Mouse (Mus musculus): ENCODE data around the gene Tbc1d8.

Gene Tbc1d8

GRCm38 (mm10) chr1:39478057-39478895 lies at the start of gene Tbc1d8:
Gene Tbc1d8 (minus strand): TSS chr1:39478755.
- ATAC-seq (ENCODE audit: low TSS enrichment) = peak; percentile 92

- no peak for ATAC-seq (ENCODE audit: low TSS enrichment)
Measured at GRCm38 (mm10) chr1:39528319-39528718, 49.8 kb upstream of the Tbc1d8 start.

GRCm38 (mm10) chr1:39527432-39527831 lies 48.9 kb upstream of the Tbc1d8 start:
- ATAC-seq (ENCODE audit: low TSS enrichment) = peak; percentile 67

GRCm38 (mm10) chr1:39526371-39527167 lies 48.0 kb upstream of the Tbc1d8 start:
- no peak for ATAC-seq (ENCODE audit: low TSS enrichment)

- ATAC-seq (ENCODE audit: low TSS enrichment) = no peak
Measured at GRCm38 (mm10) chr1:39525763-39526162, 47.2 kb upstream of the Tbc1d8 start.

- peak; percentile 80; the same call in 1 of the 2 replicates for ATAC-seq (ENCODE audit: low TSS enrichment)
Measured at GRCm38 (mm10) chr1:39522519-39522918, 44.0 kb upstream of the Tbc1d8 start.

GRCm38 (mm10) chr1:39521326-39521725 lies 42.8 kb upstream of the Tbc1d8 start:
- no peak for ATAC-seq (ENCODE audit: low TSS enrichment)

GRCm38 (mm10) chr1:39515303-39515991 lies 36.9 kb upstream of the Tbc1d8 start:
- ATAC-seq (ENCODE audit: low TSS enrichment) = no peak

GRCm38 (mm10) chr1:39512183-39512582 lies 33.6 kb upstream of the Tbc1d8 start:
- no peak for ATAC-seq (ENCODE audit: low TSS enrichment)

- no peak for ATAC-seq (ENCODE audit: low TSS enrichment)
Measured at GRCm38 (mm10) chr1:39511775-39512174, 33.2 kb upstream of the Tbc1d8 start.

GRCm38 (mm10) chr1:39505600-39505999 lies 27.0 kb upstream of the Tbc1d8 start:
- no peak for ATAC-seq (ENCODE audit: low TSS enrichment)

- 0 out of 2 replicates have a peak, but pooled peaks have one; percentile 64 for ATAC-seq (ENCODE audit: low TSS enrichment)
Measured at GRCm38 (mm10) chr1:39504261-39504660, 25.7 kb upstream of the Tbc1d8 start.

GRCm38 (mm10) chr1:39502817-39503633 lies 24.5 kb upstream of the Tbc1d8 start:
- peak; percentile 50; the same call in 1 of the 2 replicates for ATAC-seq (ENCODE audit: low TSS enrichment)

GRCm38 (mm10) chr1:39499485-39499941 lies 21.0 kb upstream of the Tbc1d8 start:
- ATAC-seq (ENCODE audit: low TSS enrichment) = no peak

- ATAC-seq (ENCODE audit: low TSS enrichment) = no peak
Measured at GRCm38 (mm10) chr1:39497748-39498147, 19.2 kb upstream of the Tbc1d8 start.

- no peak for ATAC-seq (ENCODE audit: low TSS enrichment)
Measured at GRCm38 (mm10) chr1:39496995-39497394, 18.4 kb upstream of the Tbc1d8 start.

GRCm38 (mm10) chr1:39493664-39494063 lies 15.1 kb upstream of the Tbc1d8 start:
- no peak for ATAC-seq (ENCODE audit: low TSS enrichment)

GRCm38 (mm10) chr1:39493165-39493564 lies 14.6 kb upstream of the Tbc1d8 start:
- ATAC-seq (ENCODE audit: low TSS enrichment) = no peak

- ATAC-seq (ENCODE audit: low TSS enrichment) = no peak
Measured at GRCm38 (mm10) chr1:39487370-39487769, 8.8 kb upstream of the Tbc1d8 start.

- no peak for ATAC-seq (ENCODE audit: low TSS enrichment)
Measured at GRCm38 (mm10) chr1:39482115-39482815, 3.7 kb upstream of the Tbc1d8 start.

Measured in frontal cortex, adult (tissue).